Mouse (Mus musculus) thymus, postnatal 25 days (tissue): ENCODE data around the gene Smarca2.
"Not testable (repeated sequence)": the region's sequence is repeated elsewhere in the genome, so short reads cannot be mapped to it uniquely, and the experiment has no call there.

Source experiments
- DNase-seq: peaks from one replicate; pipeline ENCODE4 v3.0.0; 2022

The Smarca2 gene

GRCm38 (mm10) chr19:26617287-26617686 is 12.4 kb downstream of the Smarca2 start:
- no peak for DNase-seq

- no peak for DNase-seq
These were observed 25.9 kb downstream of the Smarca2 start for GRCm38 (mm10) chr19:26630712-26631235.

- DNase-seq: no peak
These were observed 27.4 kb downstream of the Smarca2 start for GRCm38 (mm10) chr19:26632228-26632627.

- no peak for DNase-seq
These were observed 35.7 kb downstream of the Smarca2 start for GRCm38 (mm10) chr19:26640556-26640955.

GRCm38 (mm10) chr19:26641269-26641668 is 36.4 kb downstream of the Smarca2 start:
- DNase-seq: no peak

GRCm38 (mm10) chr19:26643011-26643410 is 38.2 kb downstream of the Smarca2 start:
- DNase-seq: no peak

- DNase-seq: no peak
These were observed 39.1 kb downstream of the Smarca2 start for GRCm38 (mm10) chr19:26643936-26644335.

GRCm38 (mm10) chr19:26645016-26645415 is 40.2 kb downstream of the Smarca2 start:
- DNase-seq: no peak

GRCm38 (mm10) chr19:26646128-26646527 is 41.3 kb downstream of the Smarca2 start:
- peak; percentile 82 for DNase-seq

- no peak for DNase-seq
These were observed 45.9 kb downstream of the Smarca2 start for GRCm38 (mm10) chr19:26650585-26651273.

GRCm38 (mm10) chr19:26658324-26658723 is 53.5 kb downstream of the Smarca2 start:
- no peak for DNase-seq

GRCm38 (mm10) chr19:26659976-26660375 is 55.1 kb downstream of the Smarca2 start:
- no peak for DNase-seq

- no peak for DNase-seq
These were observed 56.3 kb downstream of the Smarca2 start for GRCm38 (mm10) chr19:26661198-26661597.

GRCm38 (mm10) chr19:26666303-26666702 is 61.5 kb downstream of the Smarca2 start:
- no peak for DNase-seq

GRCm38 (mm10) chr19:26670089-26670488 is 65.2 kb downstream of the Smarca2 start:
- no peak for DNase-seq

- not testable (repeated sequence) for DNase-seq
These were observed 66.6 kb downstream of the Smarca2 start for GRCm38 (mm10) chr19:26671413-26671812.

- no peak for DNase-seq
These were observed 71.1 kb downstream of the Smarca2 start for GRCm38 (mm10) chr19:26675917-26676316.

GRCm38 (mm10) chr19:26678543-26678942 is 73.7 kb downstream of the Smarca2 start:
- no peak for DNase-seq

- DNase-seq: no peak
These were observed 74.8 kb downstream of the Smarca2 start for GRCm38 (mm10) chr19:26679674-26680073.

GRCm38 (mm10) chr19:26681549-26681948 is 76.7 kb downstream of the Smarca2 start:
- no peak for DNase-seq

GRCm38 (mm10) chr19:26682130-26682529 is 77.3 kb downstream of the Smarca2 start:
- no peak for DNase-seq

GRCm38 (mm10) chr19:26682731-26683130 is 77.9 kb downstream of the Smarca2 start:
- no peak for DNase-seq

GRCm38 (mm10) chr19:26683731-26684130 is 78.9 kb downstream of the Smarca2 start:
- no peak for DNase-seq

GRCm38 (mm10) chr19:26690516-26690915 is 85.7 kb downstream of the Smarca2 start:
- no peak for DNase-seq

GRCm38 (mm10) chr19:26697107-26697506 is 92.3 kb downstream of the Smarca2 start:
- DNase-seq: no peak
